Mouse (Mus musculus): ENCODE measurements around the gene Rassf3.

DNA sequence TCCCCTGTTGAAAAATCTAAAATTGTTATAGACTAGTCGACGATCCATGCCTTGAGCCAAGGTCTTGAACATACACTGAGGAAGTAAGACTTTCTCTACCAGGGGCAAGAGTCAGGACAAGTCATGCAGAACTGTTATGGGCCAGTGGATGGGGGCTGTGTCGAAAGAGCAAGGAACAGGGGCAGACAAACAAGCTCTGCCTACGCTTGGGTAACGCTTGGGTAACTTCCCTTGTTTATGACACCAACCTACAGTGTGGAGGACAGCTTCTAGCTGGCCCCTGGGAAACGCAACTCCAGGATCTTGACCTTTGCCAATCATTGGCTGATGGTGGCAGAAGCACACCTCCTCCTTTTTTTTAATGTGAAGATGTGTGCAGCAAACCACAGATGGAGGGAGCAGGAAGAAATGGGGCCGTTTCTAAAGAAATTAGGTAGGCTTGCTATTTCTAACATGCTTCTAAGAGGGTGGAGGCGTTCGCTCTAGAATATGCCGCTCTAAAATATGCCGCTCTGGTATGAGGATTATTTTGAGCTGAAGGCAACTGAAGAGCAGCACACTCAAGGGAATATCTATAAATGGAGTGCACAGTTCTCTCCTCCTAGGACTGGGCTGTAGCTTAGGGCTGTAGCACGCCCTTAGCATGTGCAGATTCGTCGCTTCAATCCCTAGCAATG lies 12.6 kb upstream of the Rassf3 start:
- TF ChIP-seq EP300 (optimal IDR thresholded peaks at IDR 0.05), result no peak
- no peak for TF ChIP-seq CTCF (IDR thresholded peaks at IDR 0.05; ENCODE audit: low read depth)

All from stomach, postnatal 0 days (tissue).